Mouse (Mus musculus) embryonic fibroblast, embryonic 13.5 days (primary cell): ENCODE results near the gene Scd1.

Experiments
- CTCF ChIP-seq: IDR thresholded peaks from 2 replicates; pipeline ENCODE4 v1.5.1; 2011; ENCODE audit warnings: mild to moderate bottlenecking, control low read depth, low read length, moderate library complexity, borderline replicate concordance; ENCODE audit not compliant: insufficient read depth
- POLR2A ChIP-seq: IDR thresholded peaks from 2 replicates; pipeline ENCODE4 v1.6.1; 2011; ENCODE audit warnings: low read depth, mild to moderate bottlenecking, control low read depth, low read length, moderate library complexity

DNA sequence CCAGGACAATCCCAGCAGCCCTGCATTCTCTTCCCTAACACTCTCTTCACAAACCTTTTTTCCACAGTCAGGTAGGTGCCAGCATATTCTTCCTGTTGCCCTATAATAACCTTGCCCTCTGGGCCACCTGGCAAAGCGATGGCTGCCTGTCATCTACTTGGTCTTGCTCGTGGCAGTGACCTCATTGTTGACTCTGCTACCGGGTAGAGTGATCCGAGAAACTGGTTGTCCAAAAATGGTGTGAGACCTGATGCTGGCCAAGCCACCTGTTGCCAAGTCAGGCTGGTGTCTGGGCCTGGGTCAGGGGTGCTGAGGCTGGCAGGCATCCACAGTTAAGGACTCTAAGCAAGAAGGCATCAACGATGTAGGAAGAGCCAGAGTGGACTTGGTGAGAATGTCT lies 10.4 kb upstream of the Scd1 start:
- no peak for TF ChIP-seq POLR2A
- TF ChIP-seq CTCF, result no peak
